Mouse (Mus musculus) gastrocnemius, postnatal 25 days (tissue): ENCODE results near the gene Edf1. TPM values are rescaled to one million over a fixed set of nuclear protein-coding genes. Genes with fewer than 3 reads are reported as not detected.
"Not testable (repeated sequence)": the region's sequence is repeated elsewhere in the genome, so short reads cannot be mapped to it uniquely, and the experiment has no call there.

Experiments used
- DNase-seq: peaks from one replicate; pipeline ENCODE4 v3.0.0; 2022
- long read RNA-seq, 2 experiments: library from polyadenylated mRNA; stranded (forward); transcript quantifications; one replicate each; pipeline ENCODE4 v2.0.0; 2021
- total RNA-seq, 2 experiments: library from RNA; stranded (reverse); gene quantifications; 1 replicate in 1 of 2; 2 replicates in 1 of 2; pipeline ENCODE4 v1.2.3; 2021

Gene Edf1
- total RNA-seq = 100 to 1,000 TPM; 142 to 162 TPM
- long read RNA-seq, experiment 1, transcript Edf1-201 (5 exons, 722 nt) = major isoform, 306 of 328 reads
- long read RNA-seq, experiment 1, partial matches to known transcripts = 6 of 328 reads
- long read RNA-seq, experiment 1, other reads (novel, unspliced or antisense) = 10 of 328 reads
- long read RNA-seq, experiment 2, transcript Edf1-201 (5 exons, 722 nt) = major isoform, 215 of 221 reads
- long read RNA-seq, experiment 2, partial matches to known transcripts = 2 of 221 reads
- long read RNA-seq, experiment 2, other reads (novel, unspliced or antisense) = 2 of 221 reads

DNA sequence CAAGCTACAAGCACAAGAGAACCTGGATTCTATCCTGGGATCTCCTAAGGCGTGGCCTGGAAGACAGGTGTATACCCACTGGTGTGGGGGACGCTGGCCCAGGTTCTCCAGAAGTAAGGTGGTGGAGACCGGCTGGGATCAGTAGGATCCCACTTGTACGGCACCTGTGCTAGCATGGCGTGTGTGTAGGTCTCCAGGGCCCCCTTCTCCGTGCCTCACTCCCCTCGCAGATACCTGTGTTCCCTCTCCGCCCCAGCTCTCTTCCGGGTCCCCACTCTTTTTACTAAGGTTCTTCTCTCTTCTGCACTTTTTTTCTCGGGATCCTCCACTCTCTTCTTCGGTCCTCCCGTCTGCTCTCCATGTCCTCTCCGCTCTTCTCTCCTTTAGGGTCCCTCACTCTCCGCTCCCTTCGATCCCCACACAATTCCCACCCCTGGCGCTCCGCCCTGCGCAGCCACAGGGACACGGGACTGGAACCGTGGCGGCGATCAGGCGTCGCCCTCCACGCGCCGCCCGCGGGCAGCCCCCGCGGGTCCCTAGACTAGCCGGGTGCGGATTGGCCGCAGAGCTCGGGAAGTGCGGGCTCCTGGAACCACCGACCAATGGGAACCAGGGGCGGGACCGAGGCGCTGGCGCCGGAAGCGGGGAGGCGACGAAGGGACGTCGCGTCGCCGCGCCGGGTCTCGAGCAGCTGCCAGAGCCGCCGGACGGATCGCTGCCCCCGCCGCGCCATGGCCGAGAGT is at the start of gene Edf1:
Edf1 (plus strand) TSS at position 627 of the 743 bp plus-strand sequence.
- peak; percentile 95 for DNase-seq

DNA sequence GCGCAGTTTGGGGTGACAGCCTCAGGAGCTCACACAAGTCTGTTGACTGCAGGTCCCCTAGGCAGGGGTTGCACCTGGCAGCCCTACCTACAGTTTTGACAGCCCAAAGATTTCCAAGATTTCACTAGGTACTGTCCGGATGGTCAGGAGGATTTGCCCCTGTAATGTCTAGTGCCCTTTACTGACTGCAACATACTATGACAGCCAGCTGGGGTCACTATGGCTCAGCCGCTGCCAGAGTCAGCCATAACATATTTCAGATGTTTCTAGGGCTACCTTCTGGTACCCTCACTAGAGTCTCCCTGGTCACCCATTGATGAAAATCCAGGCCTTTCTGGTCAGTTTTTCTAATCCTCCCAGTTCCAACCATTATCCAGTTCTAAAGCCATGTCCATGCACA is 47.7 kb upstream of the Edf1 start:
- DNase-seq = no peak

- no peak for DNase-seq
These were observed 30.9 kb upstream of the Edf1 start for GRCm38 (mm10) chr2:25526510-25527302.

- no peak for DNase-seq
These were observed 23.9 kb upstream of the Edf1 start for GRCm38 (mm10) chr2:25533707-25534106.

DNA sequence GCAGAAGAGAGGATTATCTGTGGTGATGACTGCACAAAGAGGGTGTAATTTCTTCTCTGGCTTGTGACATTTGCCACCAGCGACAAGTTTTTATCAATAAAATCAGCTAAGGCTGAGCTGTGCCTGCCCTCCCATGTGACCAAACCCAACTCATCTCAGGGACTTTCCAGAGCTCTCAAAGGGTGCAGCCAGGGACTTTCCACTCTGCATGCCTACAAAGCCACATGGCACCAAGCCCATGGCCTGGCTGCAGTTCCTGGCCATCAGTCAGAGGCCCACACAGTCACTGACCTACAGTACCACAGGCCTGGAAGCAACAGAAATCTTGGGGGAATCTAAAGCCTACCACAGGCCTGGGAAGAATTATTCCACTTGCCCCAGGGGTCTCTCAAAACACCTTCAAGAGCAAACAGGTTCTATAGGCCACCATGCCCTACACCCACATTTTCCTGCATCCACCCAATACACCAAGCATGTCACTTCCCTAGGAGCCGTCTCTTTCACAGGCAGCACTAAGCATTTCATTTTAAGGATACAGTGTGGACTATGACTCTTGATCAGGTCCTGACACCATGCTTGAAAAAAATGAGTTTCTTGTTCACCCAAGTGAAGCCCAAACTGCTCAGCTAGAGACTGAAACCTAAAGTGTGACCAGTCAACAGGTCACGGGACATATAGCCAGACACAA is 23.3 kb upstream of the Edf1 start:
- DNase-seq = peak; percentile 86

DNA sequence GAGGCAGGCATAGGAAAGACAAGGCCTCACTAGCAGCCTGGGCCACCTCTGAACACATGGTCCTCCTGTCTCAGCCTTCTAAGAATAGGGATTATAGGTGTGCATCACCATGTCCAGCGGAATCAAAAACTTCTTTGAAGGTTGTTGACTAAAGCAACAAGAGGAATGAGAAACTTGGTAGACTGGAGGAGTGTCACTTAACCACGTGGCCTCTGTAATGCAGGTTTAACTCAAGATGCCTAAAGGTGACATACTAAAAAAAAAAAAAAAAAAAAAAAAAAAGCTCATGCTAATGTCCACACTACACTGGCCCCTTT is 22.8 kb upstream of the Edf1 start:
- DNase-seq = no peak

DNA sequence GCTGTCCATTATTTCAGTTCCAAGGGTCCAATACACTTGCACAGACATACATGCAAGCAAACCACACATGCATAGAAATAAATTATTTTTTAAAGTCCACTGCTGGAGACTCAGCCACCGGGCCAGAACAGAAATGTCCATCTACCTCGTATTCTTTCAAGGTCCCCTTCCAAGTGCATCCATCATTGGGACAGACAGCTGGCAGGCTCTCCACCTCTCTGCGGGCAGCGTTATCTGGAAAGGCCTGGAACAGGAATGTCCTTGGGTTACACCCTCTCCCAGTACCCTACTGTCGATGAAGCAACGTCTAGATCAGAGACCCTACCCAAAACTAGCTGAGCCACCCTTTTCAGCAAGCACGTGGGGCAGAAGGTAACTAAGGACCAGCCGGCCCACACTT is 21.1 kb upstream of the Edf1 start:
- DNase-seq = peak; percentile 38

DNA sequence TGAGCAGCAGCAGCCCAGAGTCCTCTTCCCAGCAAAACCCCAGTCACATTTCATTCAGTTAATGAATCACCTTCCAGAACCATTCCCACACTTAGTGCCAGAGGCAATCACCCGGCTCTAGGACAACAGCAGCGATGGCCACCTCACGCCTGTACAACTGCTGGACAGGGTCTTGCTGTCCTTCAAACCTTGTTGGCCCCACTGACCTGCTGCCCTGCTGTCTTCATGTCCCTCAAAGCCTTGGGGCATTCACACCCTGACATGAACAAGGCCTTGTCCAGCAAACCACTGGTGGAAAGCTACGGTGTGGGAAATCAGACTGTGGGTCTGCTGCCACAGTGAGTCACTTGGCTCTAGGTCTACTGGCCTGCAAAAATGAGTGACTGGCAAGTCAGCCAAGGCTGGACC is 17.1 kb upstream of the Edf1 start:
- DNase-seq = no peak

- DNase-seq = no peak
These were observed 15.8 kb upstream of the Edf1 start for GRCm38 (mm10) chr2:25541644-25542367.

DNA sequence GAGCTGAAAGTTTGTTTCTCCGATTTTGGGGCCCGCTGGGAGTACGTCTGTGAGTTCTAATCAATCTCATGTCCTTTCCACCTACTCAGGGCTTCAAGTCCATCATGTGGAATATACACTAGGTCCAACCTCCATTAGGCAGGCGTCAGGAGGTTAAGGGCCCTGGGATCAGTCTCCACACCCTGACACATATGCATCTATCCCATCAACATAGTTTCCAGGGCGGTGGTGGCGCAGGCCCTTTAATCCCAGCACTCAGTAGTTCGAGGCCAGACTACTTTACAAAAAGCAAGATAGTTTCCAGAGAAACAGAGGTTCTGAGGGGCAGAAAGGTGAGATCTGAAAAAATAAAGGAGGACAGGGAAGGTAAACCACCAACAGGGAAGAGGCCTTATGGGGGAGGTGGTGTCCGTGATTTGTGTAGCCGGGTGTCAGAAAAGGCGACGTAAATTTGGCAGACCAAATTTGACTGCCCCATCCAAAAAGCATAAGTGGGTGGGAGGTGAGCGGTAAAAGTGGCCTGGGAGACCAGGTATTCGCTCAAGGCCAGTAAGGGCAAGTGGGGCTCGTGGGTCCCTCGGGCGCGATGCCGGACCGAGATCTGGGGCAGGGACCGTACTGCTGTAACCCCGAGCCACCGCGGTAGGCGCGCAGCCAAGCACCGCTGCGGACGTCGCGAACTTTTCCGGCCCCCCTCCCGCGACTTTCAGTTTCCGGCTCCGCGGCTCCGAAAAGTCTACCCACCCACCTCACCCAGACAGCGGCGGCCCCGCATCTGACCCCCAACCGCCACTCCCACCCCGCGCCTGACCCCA is 11.4 kb upstream of the Edf1 start:
- DNase-seq = no peak

DNA sequence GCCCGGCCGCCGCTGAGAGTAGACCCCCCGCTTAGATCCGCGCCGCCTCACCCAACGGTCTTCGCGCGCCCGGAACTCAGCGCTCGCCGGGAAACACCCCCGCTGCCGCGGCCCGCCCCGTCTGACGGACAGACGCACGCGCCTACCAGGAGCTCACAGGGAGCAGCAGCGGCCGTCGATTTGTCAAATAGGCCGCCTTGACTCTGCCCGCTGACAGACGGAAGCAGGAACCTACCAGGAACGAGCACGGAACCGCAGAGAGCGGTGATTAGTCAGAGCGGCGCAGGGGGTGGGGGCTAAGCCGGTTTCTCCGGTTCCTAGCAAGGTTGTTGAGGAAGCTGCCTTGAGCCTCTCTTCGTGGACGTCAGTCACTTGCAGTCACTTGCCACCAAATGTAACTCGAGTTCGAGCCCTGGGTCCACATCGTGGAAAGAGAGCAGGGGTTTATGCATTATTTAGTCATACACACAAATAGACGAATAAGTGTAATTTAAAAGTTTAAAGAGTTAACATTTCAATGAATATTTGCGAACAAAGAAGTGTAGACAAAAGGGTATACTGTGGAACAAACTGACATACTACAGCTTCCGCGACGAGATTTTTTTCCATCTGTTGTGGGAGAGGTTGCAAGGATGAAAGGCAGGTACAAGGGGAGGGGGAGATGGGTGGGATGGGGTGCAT is 10.7 kb upstream of the Edf1 start, which contains the start of gene Traf2:
Traf2 (minus strand) TSS at position 130 of the 681 bp plus-strand sequence.
- peak; percentile 99 for DNase-seq

DNA sequence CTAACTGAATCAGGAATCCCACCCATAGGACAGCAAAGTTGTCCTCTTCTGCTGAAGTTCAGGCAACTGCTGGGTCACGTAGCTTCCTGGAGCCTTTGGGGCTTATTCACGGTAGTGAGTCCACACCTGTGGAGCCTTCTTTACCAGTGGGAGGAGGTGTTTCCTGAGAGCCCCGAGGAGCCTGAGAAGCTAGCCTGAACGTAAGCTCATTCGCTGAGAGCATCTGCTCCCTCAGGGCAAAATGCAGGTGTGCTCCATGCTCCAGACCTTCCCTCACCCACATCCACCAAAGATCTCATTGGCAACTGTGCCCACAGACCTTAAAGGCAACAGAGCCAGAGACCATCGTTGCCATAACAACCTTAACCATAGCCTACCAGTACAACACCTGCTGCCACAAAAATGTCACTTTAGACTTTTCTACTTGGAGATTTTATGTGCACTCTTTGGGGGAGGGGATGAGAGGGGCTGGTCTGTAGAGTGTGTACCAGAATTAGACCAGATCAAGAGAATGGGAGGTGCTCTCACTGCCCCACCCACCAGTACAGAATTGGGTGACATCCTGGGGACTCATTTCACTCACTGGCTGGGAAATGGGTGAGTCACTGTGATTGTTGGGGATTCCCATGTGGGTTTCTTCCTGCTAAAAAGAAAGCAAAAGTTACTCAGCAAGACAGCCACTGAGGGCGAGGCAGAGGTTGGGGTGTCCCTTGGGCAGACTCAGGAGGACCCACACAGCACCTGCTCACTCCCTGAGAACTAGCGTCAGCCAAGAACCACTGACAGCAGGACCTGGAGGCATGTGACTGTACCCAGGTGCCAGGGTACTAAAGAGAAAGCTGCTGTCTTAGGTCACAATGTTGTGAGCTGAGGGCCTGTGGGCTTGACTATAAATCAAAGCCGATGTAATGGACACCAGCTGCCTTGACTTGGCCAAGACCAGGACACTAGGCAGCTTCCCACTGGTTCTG is 8.3 kb upstream of the Edf1 start:
- peak; percentile 47 for DNase-seq

DNA sequence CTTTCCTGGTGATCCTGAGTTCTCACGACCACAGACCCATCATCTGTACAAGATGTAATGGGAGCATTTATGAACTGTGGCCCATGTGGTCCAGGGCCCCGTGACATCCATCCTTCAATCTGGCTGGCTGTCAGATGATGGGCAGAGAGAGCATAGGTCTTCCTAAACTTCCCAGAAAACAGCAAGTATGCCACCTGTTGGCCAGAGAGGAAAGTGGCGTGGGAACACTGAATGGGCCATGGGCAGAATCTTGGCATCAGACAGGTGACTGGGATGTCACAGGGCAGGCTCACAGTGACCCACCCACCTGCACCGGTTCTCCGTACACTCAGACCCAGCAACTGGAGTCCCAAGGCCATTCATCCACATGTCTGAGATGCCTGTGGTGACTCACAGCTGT is 6.5 kb upstream of the Edf1 start:
- no peak for DNase-seq

- not testable (repeated sequence) for DNase-seq
These were observed 4.4 kb upstream of the Edf1 start for GRCm38 (mm10) chr2:25553171-25553786.

GRCm38 (mm10) chr2:25555479-25555878 is 2.2 kb upstream of the Edf1 start:
- not testable (repeated sequence) for DNase-seq

DNA sequence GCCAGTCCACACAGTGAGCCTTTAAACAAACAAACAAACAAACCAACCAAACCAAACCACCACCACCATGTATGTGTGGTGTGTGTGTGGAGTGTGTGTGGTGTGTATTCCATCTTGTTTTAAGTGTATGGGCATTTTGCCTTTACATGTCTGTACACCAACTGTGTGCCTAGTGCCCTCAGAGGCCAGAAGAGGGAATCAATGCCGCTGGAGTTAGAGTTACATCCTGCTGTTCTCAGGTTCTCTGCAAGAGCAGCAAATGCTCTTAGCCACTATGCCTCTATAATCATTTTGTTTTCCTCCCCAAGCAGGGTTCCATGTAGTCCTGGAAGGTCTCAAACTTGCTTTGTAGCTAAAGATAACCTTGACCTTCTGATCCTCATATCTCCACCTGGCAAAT is 1.4 kb upstream of the Edf1 start:
- DNase-seq = no peak

DNA sequence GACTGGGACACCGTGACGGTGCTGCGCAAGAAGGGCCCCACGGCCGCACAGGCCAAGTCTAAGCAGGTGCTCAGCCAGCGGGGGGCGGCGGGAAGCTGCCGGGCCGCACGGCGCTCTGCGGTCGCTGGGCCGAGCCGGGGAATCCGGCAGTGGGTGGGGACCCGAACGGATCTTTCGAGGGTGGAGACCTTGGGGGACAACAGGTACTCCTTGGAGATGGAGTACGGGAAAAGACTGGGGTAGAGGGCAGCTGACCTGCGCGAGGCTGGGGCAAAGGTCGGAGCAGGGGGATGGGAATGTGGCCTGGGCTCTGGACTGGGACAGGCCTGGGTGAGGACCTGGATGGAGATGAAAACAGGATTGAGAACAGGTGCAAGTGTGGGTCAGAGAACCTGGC is 315 bp downstream of the Edf1 start:
- DNase-seq = no peak

DNA sequence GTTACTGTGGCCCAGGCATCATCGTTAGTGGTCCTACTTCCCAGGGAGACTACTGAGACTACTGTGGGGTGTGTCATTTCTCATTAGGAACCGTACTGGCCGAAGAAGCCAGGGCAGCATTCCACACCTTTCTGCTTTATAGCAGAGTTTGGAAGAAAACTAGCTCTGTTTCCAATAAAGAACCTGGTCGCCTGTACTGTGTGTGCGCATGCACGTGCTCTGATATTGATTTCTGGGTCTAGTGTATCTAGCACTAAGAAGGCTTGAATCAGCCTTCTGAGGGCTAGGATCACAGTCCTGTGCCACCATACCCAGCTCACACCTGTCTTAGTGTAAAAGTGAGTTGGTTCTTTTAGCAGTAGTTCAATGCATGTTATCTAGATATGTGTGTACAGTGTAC is 1.1 kb downstream of the Edf1 start:
- no peak for DNase-seq

- no peak for DNase-seq
These were observed 2.9 kb downstream of the Edf1 start for GRCm38 (mm10) chr2:25560551-25560950.
